Mouse (Mus musculus): ENCODE measurements around the gene Hipk2.
A peak's percentile ranks its signal among the peaks of the same experiment; 100 is the strongest.

Gene Hipk2

GRCm38 (mm10) chr6:38902820-38903439 is 27.0 kb upstream of the Hipk2 start:
- no peak for DNase-seq (ENCODE audit: low spot score)

- no peak for DNase-seq (ENCODE audit: low spot score)
Measured at GRCm38 (mm10) chr6:38901636-38902035, 25.7 kb upstream of the Hipk2 start.

GRCm38 (mm10) chr6:38901152-38901551 is 25.2 kb upstream of the Hipk2 start:
- DNase-seq (ENCODE audit: low spot score): no peak

- DNase-seq (ENCODE audit: low spot score): no peak
Measured at GRCm38 (mm10) chr6:38900479-38901126, 24.6 kb upstream of the Hipk2 start.

DNA sequence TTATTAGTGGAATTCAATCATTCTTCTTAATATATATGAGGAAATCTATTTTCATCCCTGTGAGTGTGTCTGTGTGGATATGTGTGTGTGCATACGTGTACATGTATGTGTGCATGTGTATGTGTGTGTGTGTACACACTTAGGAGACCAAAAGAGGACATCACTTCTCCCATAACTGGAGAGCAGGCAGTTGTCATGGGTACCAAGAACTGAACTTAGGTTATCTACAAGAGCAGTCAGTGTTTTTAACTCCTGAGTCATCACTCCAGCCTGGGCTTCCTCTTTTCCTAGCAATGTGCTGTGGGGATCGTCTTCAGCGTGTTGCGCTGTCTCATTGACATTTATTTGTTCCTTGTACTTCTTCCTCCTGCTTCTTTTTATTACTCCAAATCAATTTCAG is 24.1 kb upstream of the Hipk2 start:
- no peak for DNase-seq (ENCODE audit: low spot score)

- no peak for DNase-seq (ENCODE audit: low spot score)
Measured at GRCm38 (mm10) chr6:38893615-38894014, 17.6 kb upstream of the Hipk2 start.

GRCm38 (mm10) chr6:38892017-38892416 is 16.1 kb upstream of the Hipk2 start:
- no peak for DNase-seq (ENCODE audit: low spot score)

DNA sequence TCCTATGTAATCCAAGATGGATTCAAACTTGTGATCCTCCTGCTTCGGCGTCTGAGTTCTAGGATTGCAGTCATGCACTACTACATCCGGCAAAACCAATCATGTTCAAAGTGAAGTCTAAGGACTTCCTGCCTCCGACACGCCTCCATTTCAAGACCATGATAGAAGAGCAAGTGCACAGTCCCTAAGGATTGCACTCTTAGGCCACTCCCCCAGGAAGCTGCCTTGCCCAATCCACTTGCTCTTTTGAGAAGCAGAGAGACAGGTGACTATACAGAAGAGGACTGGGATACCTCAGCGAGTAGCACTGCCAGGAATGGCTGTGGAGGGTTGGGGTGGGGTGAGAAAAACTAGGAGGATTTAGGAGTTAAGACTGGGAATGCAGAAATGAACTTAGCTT is 13.2 kb upstream of the Hipk2 start:
- no peak for DNase-seq (ENCODE audit: low spot score)

- no peak for DNase-seq (ENCODE audit: low spot score)
Measured at GRCm38 (mm10) chr6:38887436-38887835, 11.5 kb upstream of the Hipk2 start.

DNA sequence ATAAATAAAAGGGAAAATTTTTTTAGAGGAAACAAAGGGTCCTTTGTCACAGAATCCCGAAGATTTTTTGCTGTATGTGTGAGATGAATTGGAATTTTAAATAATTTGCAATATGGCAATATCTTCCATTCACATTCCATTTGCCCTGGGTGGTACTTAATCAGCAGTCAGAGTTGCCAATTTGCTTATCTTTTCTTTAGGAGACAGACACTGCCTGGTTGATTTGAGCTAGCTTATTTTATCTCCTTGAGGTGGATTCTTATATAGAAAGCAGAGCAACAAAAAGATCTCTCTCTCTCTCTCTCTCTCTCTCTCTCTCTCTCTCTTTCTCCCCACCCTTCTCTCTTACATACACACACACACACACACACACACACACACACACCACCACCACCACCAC is 9.2 kb upstream of the Hipk2 start:
- no peak for DNase-seq (ENCODE audit: low spot score)

GRCm38 (mm10) chr6:38884482-38884881 is 8.5 kb upstream of the Hipk2 start:
- DNase-seq (ENCODE audit: low spot score): no peak

DNA sequence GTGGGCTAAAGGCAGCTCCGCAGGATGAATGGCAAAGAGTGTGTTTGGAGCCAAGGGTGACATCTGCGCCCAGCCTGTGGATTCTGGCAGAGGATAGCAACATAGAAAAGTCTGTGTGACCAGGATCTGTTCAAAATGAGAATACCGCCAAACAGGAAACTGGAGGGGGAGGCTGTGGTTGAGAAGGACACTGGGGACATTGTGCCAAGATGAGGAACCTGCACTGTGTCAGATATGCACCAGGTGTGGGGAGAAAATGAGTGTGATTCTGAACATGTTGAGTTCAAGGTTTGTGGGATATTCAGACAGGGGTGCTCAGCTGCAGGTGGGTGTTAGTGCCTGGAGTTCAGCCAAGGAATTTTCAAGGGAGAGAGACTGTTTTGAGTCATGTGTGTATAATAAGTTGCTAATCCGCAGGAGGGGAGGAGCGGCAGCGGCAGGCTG is 6.8 kb upstream of the Hipk2 start:
- DNase-seq (ENCODE audit: low spot score): no peak

GRCm38 (mm10) chr6:38881975-38882374 is 6.0 kb upstream of the Hipk2 start:
- DNase-seq (ENCODE audit: low spot score): no peak

GRCm38 (mm10) chr6:38881468-38881867 is 5.5 kb upstream of the Hipk2 start:
- no peak for DNase-seq (ENCODE audit: low spot score)

DNA sequence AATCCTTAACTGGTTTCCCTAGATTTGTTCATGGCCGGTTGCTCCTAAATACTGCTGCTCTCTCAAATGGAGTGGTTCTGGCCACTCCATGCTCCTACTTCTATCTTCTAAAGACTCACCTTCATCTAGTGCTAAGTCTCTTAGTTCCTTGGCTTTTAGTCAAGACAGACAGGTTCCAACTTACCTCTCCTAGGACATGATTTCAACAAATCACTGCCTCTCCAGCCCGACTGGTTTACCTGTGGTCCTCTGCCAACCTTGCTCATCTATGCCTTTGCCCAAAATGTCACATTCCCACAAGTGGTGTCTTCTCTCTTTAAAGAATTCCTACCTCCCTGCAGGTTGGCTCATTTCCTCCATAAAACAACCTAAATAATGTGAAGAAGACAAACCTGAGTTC is 1.7 kb upstream of the Hipk2 start:
- DNase-seq (ENCODE audit: low spot score): no peak

DNA sequence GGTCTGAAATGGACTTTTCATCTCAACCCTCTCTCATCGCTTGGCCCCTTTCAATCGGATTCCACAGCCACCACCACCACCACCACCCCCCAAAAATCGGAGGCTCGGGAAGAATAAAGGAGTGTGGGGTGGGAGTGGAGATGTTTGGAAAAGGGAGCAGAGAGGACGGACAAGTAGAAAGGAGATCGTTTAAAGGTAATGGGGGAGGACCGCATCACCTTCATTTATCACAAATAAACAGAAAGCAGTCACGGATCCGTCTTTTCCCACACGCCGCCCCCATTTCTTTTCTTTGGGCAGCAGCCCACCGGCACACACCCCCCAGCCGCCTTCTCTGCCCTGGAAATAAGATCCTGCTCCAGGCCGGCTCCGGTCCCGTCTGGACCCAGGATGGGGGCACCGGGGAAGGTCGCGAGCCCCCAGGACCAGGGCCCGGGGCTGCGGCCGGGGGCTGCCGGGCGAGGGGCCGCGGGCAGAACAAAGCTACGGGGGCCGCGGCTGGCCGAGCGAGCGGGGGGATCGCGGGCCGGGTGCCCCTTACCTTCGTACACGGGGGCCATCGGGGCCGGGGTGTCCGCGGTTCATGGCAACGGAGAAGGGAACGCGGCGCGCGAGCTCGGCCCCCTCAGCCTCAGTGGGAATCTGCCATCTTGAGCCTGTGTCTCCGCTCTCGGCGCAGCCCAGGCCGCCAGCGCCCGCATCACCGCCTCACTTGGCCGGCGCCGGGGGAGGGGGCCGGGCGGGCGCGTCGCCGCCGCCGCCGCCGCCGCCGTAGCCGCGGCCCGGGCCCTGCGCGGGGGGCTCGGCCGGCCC is 501 bp downstream of the Hipk2 start, which contains the start of gene Tbxas1:
Gene Tbxas1, plus strand, starts transcription at position 147 of the 813 bp plus-strand sequence.
- peak; percentile 23 for DNase-seq (ENCODE audit: low spot score)

- peak; percentile 28 for DNase-seq (ENCODE audit: low spot score)
Measured at GRCm38 (mm10) chr6:38874565-38875257, 1.3 kb downstream of the Hipk2 start.

DNA sequence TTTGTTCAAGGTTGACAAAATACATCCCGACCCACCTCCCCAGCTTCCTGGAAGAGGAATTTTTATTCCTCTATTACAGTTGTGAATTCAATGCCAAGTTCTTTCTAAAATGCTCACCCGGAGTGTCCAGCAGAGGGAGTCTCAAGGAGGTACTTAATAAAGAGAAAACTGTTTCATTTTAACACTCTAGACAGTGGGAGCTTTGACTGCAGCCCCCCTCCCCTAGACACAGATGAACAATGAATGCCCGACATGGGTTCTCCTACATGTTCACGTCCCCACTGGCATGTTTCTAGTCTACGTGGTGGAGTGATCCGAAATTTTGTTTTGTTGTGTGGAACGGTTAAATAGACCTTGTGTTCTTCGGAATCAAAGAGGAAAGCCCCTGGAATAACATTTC is 1.9 kb downstream of the Hipk2 start:
- DNase-seq (ENCODE audit: low spot score): peak; percentile 80

DNA sequence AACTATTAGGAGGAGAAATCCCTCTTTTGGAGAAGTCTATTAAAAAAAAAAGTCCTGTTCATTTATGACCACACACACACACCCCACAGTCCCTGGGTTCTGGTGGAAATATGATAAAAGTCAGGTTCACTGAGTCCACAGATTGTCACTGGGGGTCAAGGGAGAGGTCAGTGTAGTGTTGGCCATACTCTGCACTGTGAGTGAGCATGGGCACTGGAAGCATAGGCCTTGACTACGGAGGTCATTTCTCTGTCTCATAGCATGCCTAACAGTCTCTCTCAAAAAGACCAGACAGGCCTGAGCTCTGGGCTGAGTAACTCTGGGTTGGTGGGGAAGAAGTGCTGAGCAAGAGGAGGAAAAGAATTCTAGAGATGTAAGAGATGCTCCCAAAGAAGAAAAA is 2.6 kb downstream of the Hipk2 start:
- DNase-seq (ENCODE audit: low spot score): no peak

- peak; percentile 41 for DNase-seq (ENCODE audit: low spot score)
Measured at GRCm38 (mm10) chr6:38871051-38871450, 4.9 kb downstream of the Hipk2 start.

DNA sequence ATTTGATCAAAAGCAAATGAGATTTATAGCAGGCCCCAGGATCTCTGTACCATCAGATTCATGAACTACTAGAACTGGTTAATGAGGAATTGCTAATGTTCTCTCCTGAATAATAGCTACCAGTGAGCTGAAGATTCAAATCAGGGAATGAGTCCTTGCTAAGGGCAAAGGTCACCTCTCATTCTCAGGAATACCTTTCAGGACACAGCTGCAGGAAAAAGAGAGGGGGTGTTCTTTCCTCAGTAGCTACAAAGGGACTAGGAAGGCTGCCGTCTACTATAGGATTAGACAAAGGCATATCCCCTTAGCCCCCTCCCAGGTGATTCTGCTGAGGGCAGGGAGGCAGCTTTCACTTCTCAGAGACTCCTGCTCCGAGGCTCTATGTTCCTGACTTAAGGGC is 5.9 kb downstream of the Hipk2 start:
- DNase-seq (ENCODE audit: low spot score): no peak

GRCm38 (mm10) chr6:38868974-38869373 is 7.0 kb downstream of the Hipk2 start:
- DNase-seq (ENCODE audit: low spot score): no peak

Measured in lung, postnatal 25 days (tissue).